Mouse (Mus musculus): ENCODE results near the gene Scamp2.

Scamp2 gene

GRCm38 (mm10) chr9:57550126-57550862, 10.4 kb upstream of the Scamp2 start:
- peak; percentile 62 to 81 for DNase-seq (ENCODE audit: inconsistent age in 2 of 2, low spot score in 1 of 2)

GRCm38 (mm10) chr9:57552139-57552887, 8.4 kb upstream of the Scamp2 start, which contains the start of gene Mpi:
TSS of gene Mpi (minus strand) at chr9:57552763.
- peak; percentile 72 to 89 for DNase-seq (ENCODE audit: inconsistent age in 2 of 2, low spot score in 1 of 2)

- DNase-seq (ENCODE audit: inconsistent age in 2 of 2, low spot score in 1 of 2), result no peak
Measured at GRCm38 (mm10) chr9:57553119-57553518, 7.6 kb upstream of the Scamp2 start.

GRCm38 (mm10) chr9:57554753-57555152, 6.0 kb upstream of the Scamp2 start:
- DNase-seq (ENCODE audit: inconsistent age in 2 of 2, low spot score in 1 of 2), result no peak

GRCm38 (mm10) chr9:57557215-57557614, 3.5 kb upstream of the Scamp2 start:
- DNase-seq (ENCODE audit: inconsistent age in 2 of 2, low spot score in 1 of 2), result no peak

DNA sequence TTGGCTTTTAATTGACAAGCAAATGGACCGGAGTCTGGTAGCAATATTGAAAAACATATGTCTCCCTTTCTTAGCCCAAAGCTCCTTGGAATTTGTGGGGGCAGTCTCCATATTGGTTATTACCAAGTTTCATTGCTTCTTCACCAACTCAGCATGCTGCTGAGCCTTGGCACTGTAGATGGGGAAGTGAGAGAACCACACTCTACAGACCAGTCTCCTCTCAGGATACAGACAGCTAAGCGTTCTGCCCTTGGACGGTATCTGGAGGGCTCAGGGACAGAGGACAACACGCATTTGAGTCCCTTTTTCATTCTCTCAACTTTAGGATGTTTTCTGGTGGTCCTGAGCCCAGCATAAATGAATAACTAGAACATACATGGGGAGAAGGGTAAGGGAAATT, 2.1 kb upstream of the Scamp2 start:
- DNase-seq (ENCODE audit: inconsistent age in 2 of 2, low spot score in 1 of 2), result no peak

- no peak for DNase-seq (ENCODE audit: inconsistent age in 2 of 2, low spot score in 1 of 2)
Measured at GRCm38 (mm10) chr9:57559568-57559967, 1.2 kb upstream of the Scamp2 start.

- DNase-seq (ENCODE audit: inconsistent age in 2 of 2, low spot score in 1 of 2), result peak in 1 of 2 experiments; percentile 18
Measured at GRCm38 (mm10) chr9:57560263-57560662, 480 bp upstream of the Scamp2 start.

GRCm38 (mm10) chr9:57561711-57562099, 962 bp downstream of the Scamp2 start:
- peak; percentile 15 to 40 for DNase-seq (ENCODE audit: inconsistent age in 2 of 2, low spot score in 1 of 2)

DNA sequence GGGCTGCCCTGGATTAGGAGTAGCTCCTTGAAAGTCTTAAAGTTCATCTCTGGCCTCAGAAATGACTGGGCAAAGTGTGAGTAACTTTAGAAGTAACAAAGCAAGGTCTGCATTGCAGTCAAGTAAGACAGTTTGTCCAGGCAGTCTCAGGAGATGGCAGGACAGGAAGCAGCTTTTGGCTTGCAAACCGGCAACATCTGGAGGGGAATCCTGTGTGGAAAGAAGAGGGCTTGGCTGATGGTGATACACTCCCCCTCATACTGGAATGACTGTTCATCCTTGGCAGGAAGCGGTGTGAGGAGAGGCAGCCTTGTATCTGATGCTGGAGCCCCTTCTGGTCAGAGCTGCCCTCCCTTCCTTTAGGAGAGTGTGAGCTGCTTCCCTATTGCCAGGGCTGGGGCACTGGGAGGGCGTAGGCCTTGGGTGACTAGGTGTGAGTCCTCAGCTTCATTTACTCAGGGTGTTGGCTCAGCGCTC, 2.2 kb downstream of the Scamp2 start:
- DNase-seq (ENCODE audit: inconsistent age in 2 of 2, low spot score in 1 of 2), result peak; percentile 26 to 63

DNA sequence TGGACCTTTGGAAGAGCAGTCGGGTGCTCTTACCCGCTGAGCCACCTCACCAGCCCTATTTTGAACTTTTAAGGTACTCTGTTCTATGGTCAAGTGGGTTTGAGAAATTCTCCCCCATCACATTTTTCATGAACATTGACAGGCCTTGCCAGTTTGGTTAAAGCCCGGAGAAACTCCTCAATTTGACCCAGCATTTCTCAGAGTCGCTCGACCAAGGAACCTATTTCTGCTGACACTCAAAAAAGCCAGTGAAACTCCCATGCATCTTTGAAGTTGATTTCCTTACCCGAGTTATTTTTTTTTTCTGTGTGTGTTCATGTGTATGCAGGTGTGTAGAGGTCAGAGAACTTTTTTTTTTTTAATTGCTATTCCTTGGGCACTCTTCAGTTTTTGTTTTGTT, 3.9 kb downstream of the Scamp2 start:
- no peak for DNase-seq (ENCODE audit: inconsistent age in 2 of 2, low spot score in 1 of 2)

DNA sequence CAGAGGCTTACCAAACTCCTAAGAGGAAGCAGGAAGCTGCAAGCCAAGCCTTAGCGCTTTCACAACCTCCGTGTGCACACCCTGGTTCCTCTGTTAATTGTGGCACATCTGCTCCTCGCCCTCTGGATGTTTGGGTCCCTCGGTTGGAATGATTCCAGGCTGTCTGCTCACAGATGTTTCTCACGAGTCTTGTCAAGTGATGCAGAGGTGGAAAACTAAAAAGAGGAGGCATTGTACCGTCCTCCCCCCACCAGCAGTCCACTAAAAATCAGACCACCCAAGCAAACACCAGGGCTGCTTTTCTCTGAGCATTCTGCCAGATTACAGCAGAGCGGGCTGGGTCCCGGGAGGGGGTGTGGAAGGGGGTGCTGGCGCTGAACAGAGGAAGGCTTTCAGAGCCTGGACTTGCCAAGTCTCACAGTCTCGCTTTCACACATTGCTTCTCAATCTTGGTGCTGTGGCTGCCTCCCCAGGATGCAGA, 5.0 kb downstream of the Scamp2 start:
- DNase-seq (ENCODE audit: inconsistent age in 2 of 2, low spot score in 1 of 2), result peak in 1 of 2 experiments; percentile 58

DNA sequence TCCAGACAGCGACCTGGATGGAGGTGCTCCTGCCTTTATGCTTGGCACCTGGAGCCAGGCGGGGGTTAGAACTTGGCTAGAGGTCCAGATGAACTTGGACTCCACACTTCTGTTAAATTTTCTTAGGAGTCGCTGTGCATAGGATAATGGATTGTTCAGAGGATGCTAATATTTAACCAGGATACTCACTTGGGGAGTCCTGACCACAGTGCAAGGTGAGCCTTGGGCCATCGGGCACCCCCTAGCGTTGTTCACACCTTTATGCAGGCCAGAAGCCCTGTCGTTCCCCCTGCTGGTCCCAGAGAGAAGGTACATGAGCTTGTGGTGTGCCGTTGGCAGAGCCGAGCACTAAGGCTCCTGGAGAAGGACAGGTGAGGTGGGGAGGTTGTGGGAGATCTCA, 6.1 kb downstream of the Scamp2 start:
- no peak for DNase-seq (ENCODE audit: inconsistent age in 2 of 2, low spot score in 1 of 2)

DNA sequence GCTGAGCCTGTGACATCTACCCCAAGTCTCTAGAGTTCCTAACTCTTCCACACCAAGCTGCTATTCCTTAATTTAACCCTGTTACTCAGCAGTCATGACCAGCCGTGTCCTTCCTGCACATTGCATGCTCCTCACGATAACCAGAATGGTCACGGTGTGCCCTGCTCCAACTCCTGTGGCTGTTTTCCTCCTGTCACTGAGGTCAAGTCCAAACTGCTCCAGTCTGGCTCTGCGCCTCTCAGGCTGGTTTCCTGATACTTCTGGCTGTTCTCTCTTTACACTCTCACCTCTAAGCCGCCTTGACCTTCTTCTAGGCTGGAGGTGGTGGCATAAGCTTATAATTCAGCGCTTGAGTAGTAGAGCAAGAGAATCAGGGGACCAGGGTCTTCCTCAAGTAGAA, 7.8 kb downstream of the Scamp2 start:
- no peak for DNase-seq (ENCODE audit: inconsistent age in 2 of 2, low spot score in 1 of 2)

GRCm38 (mm10) chr9:57574397-57574796, 13.7 kb downstream of the Scamp2 start:
- no peak for DNase-seq (ENCODE audit: inconsistent age in 2 of 2, low spot score in 1 of 2)

- DNase-seq (ENCODE audit: inconsistent age in 2 of 2, low spot score in 1 of 2), result no peak
Measured at GRCm38 (mm10) chr9:57575577-57575976, 14.8 kb downstream of the Scamp2 start.

- no peak for DNase-seq (ENCODE audit: inconsistent age in 2 of 2, low spot score in 1 of 2)
Measured at GRCm38 (mm10) chr9:57577144-57577849, 16.6 kb downstream of the Scamp2 start.

DNA sequence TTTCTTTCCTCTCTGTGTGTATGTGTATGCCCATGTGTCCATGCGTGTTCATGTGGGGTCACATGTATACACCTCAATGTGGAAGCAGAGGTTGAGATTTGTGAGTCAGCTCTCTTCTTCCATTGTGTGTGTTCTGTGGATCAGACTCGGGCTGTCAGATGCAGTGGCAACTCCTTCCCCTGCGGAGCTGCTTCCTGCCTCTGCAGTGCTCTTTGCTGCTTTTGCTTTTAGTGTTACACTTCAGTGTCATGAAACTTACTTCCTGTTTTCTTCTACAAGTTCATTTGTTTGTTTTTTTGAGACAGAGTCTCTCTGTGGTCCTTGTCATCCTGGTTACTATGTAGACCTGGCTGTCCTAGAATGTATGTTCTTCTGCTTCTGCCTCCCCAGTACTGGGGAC, 24.2 kb downstream of the Scamp2 start:
- no peak for DNase-seq (ENCODE audit: inconsistent age in 2 of 2, low spot score in 1 of 2)

- peak; percentile 88 to 95 for DNase-seq (ENCODE audit: inconsistent age in 2 of 2, low spot score in 1 of 2)
Measured at GRCm38 (mm10) chr9:57589224-57590126, 28.7 kb downstream of the Scamp2 start, which contains the start of gene Ulk3. TSS of gene Ulk3 (plus strand) at chr9:57589452.

GRCm38 (mm10) chr9:57590726-57591125, 30.0 kb downstream of the Scamp2 start:
- DNase-seq (ENCODE audit: inconsistent age in 2 of 2, low spot score in 1 of 2), result no peak
